Mouse (Mus musculus): ENCODE measurements around the gene Il9. TPM values are rescaled to one million over a fixed set of nuclear protein-coding genes. Genes with fewer than 3 reads are reported as not detected.

Gene Il9
- total RNA-seq, 1 experiment = not detected

DNA sequence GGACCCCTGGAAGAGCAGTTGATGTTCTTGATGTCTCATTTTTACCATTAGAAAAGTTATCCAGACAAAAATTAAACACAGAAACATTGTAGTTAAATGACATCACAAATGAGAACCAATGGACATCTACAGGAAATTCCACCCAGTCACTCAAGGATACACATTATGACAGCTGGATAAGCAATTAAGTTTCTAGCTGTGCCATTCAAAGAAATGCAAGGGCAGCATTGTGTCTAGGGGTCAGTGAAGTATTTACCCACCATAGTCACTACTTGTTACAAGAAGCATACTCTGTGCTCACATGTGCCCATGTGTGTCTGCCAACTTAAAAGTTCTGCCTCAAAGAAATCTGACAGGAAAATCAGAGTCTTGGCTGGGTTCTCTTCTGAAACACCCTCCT is 31.5 kb upstream of the Il9 start:
- no peak overlapping the region for H3K4me3 ChIP-seq (ENCODE audit: insufficient read depth in 1 of 2, low read depth in 1 of 2, low read length in 2 of 2, poor library complexity in 1 of 2, severe bottlenecking in 1 of 2)
- TF ChIP-seq ZNF384 (IDR thresholded peaks at IDR 0.05; ENCODE audit: low read depth, low read length) = no peak
- TF ChIP-seq MAFK (IDR thresholded peaks at IDR 0.05; ENCODE audit: insufficient read depth, low read depth, low read length) = no peak
- no peak for TF ChIP-seq CHD2 (IDR thresholded peaks at IDR 0.05; ENCODE audit: low read depth, low read length)
- TF ChIP-seq ZC3H11A (IDR thresholded peaks at IDR 0.05; ENCODE audit: borderline replicate concordance, low read depth, low read length) = no peak
- TF ChIP-seq HCFC1 (IDR thresholded peaks at IDR 0.05; ENCODE audit: borderline replicate concordance, insufficient read depth, low read length) = no peak
- in situ Hi-C loops (cut with MboI; ENCODE audit: low sequenced_read_pairs in 2 of 2, unreplicated experiment in 2 of 2) = no loop called here
- H3K4me1 ChIP-seq (ENCODE audit: control insufficient read depth in 2 of 2, insufficient read depth in 2 of 2, low read length in 2 of 2, poor library complexity in 1 of 2) = no peaks in the 10 kb centered on the region
- H3K27ac ChIP-seq (ENCODE audit: insufficient read depth, low read depth, low read length, poor library complexity, severe bottlenecking) = no peak overlapping the region
- no peak for DNase-seq (ENCODE audit: low read depth, low spot score)
- H3K9me3 ChIP-seq (ENCODE audit: control insufficient read depth, insufficient read depth, low read depth, low read length) = no peaks in the 10 kb centered on the region
- no peaks in the 10 kb centered on the region for H3K36me3 ChIP-seq (ENCODE audit: control insufficient read depth, insufficient read depth, low read length, poor library complexity, severe bottlenecking)
- no peak overlapping the region for H3K9ac ChIP-seq (ENCODE audit: insufficient read depth, low read depth, low read length, poor library complexity, severe bottlenecking)

DNA sequence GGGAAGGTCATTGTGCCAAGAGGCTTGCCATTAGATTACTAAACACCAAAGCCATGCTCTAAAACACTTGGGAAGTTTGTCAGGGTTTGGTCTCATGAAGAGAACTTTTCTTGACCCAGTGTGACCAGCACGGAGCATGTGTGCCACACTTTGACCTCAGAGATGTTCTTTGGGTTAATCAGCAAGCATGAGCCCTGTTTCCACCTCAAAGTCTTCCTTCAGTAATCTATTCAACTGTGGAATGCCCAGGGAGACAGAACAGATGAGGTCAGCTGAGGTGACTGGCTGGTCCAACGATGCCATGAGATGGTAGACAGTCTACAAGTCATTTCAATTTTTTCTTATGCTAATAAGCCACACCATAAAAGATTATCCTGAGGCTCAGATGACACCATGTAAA is 27.8 kb upstream of the Il9 start:
- Histone ChIP-seq H3K27ac (ENCODE audit: insufficient read depth, low read depth, low read length, poor library complexity, severe bottlenecking) (no peak overlapping the region), H3K9ac (ENCODE audit: insufficient read depth, low read depth, low read length, poor library complexity, severe bottlenecking) (no peak overlapping the region), H3K9me3 (ENCODE audit: control insufficient read depth, insufficient read depth, low read depth, low read length) (no peaks in the 10 kb centered on the region), H3K4me1 (ENCODE audit: control insufficient read depth in 2 of 2, insufficient read depth in 2 of 2, low read length in 2 of 2, poor library complexity in 1 of 2) (no peaks in the 10 kb centered on the region), H3K36me3 (ENCODE audit: control insufficient read depth, insufficient read depth, low read length, poor library complexity, severe bottlenecking) (no peaks in the 10 kb centered on the region), H3K4me3 (ENCODE audit: insufficient read depth in 1 of 2, low read depth in 1 of 2, low read length in 2 of 2, poor library complexity in 1 of 2, severe bottlenecking in 1 of 2) (no peak overlapping the region)
- no peak for DNase-seq (ENCODE audit: low read depth, low spot score)
- no peak for TF ChIP-seq HCFC1 (IDR thresholded peaks at IDR 0.05; ENCODE audit: borderline replicate concordance, insufficient read depth, low read length)
- TF ChIP-seq ZNF384 (IDR thresholded peaks at IDR 0.05; ENCODE audit: low read depth, low read length) = no peak
- no peak for TF ChIP-seq ZC3H11A (IDR thresholded peaks at IDR 0.05; ENCODE audit: borderline replicate concordance, low read depth, low read length)
- in situ Hi-C loops (cut with MboI; ENCODE audit: low sequenced_read_pairs in 2 of 2, unreplicated experiment in 2 of 2) = no loop called here

DNA sequence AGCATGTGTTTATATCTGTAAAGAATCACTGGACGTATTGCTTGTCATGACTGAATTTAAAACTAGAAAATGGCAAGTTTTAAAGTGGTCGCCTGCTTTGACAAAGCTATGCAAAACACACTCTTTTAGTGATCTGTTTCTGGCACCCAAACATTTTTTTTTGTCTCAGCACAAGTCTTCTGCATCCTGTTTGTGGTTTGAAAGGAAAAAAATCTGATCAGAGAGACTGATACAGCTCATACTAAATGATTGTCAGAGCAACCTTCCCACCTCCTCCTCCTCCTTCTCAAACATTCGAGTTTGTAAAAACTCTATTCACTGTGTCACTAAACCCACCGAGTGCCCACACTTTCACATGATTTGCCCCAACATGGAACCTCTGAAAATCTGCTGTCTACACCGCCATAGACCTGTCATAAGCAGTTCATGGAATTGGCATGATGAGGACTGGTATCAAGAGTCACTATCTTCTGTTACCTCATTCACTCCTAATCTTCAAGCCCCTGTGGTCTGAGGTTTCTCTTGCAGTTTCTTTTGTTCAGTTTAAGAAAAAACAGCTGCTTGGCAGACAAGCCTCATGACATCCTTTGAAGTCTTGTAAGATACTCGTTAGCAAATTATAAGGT is 24.9 kb upstream of the Il9 start:
- in situ Hi-C loops (cut with MboI; ENCODE audit: low sequenced_read_pairs in 2 of 2, unreplicated experiment in 2 of 2) = no loop called here
- DNase-seq (ENCODE audit: low read depth, low spot score) = no peak
- Histone ChIP-seq H3K9me3 (ENCODE audit: control insufficient read depth, insufficient read depth, low read depth, low read length) (no peaks in the 10 kb centered on the region), H3K9ac (ENCODE audit: insufficient read depth, low read depth, low read length, poor library complexity, severe bottlenecking) (no peak overlapping the region), H3K4me1 (ENCODE audit: control insufficient read depth in 2 of 2, insufficient read depth in 2 of 2, low read length in 2 of 2, poor library complexity in 1 of 2) (no peaks in the 10 kb centered on the region), H3K27ac (ENCODE audit: insufficient read depth, low read depth, low read length, poor library complexity, severe bottlenecking) (no peak overlapping the region), H3K36me3 (ENCODE audit: control insufficient read depth, insufficient read depth, low read length, poor library complexity, severe bottlenecking) (no peaks in the 10 kb centered on the region), H3K4me3 (ENCODE audit: insufficient read depth in 1 of 2, low read depth in 1 of 2, low read length in 2 of 2, poor library complexity in 1 of 2, severe bottlenecking in 1 of 2) (no peak overlapping the region)
- TF ChIP-seq CHD2 (IDR thresholded peaks at IDR 0.05; ENCODE audit: low read depth, low read length) = no peak
- TF ChIP-seq ZNF384 (IDR thresholded peaks at IDR 0.05; ENCODE audit: low read depth, low read length) = no peak
- TF ChIP-seq MAFK (IDR thresholded peaks at IDR 0.05; ENCODE audit: insufficient read depth, low read depth, low read length) = no peak
- no peak for TF ChIP-seq ZC3H11A (IDR thresholded peaks at IDR 0.05; ENCODE audit: borderline replicate concordance, low read depth, low read length)
- TF ChIP-seq HCFC1 (IDR thresholded peaks at IDR 0.05; ENCODE audit: borderline replicate concordance, insufficient read depth, low read length) = no peak

DNA sequence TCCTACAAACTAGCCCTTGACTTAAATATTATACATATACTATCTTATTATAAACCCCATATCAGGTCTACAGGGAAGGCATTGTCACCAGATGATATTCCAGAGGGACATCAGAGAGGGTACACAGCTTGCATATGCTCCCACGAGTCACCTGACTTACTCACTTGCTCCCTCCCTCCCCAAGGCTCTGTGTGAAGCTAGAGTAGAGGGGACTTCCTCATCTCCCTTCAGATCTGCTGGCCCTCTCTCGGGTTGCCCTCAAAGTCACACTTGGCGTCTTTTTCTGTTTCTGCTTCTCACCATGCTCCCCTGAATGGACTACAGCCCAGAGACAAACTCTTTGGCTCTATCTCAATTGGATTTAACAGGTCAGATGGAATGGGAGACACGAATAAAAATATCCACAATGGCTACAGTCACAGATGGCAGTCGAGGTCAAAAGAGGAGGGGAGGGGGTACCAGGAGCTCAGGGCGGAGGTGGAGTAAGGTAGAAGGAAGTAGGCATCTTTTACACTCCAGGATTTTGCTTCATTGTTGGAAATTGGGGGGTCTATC is 19.9 kb upstream of the Il9 start:
- Histone ChIP-seq H3K27ac (ENCODE audit: insufficient read depth, low read depth, low read length, poor library complexity, severe bottlenecking) (no peak overlapping the region), H3K9ac (ENCODE audit: insufficient read depth, low read depth, low read length, poor library complexity, severe bottlenecking) (no peak overlapping the region), H3K4me1 (ENCODE audit: control insufficient read depth in 2 of 2, insufficient read depth in 2 of 2, low read length in 2 of 2, poor library complexity in 1 of 2) (no peaks in the 10 kb centered on the region), H3K9me3 (ENCODE audit: control insufficient read depth, insufficient read depth, low read depth, low read length) (no peaks in the 10 kb centered on the region), H3K36me3 (ENCODE audit: control insufficient read depth, insufficient read depth, low read length, poor library complexity, severe bottlenecking) (no peaks in the 10 kb centered on the region), H3K4me3 (ENCODE audit: insufficient read depth in 1 of 2, low read depth in 1 of 2, low read length in 2 of 2, poor library complexity in 1 of 2, severe bottlenecking in 1 of 2) (no peak overlapping the region)
- TF ChIP-seq CHD2 (IDR thresholded peaks at IDR 0.05; ENCODE audit: low read depth, low read length) = no peak
- DNase-seq (ENCODE audit: low read depth, low spot score) = no peak
- in situ Hi-C loops (cut with MboI; ENCODE audit: low sequenced_read_pairs in 2 of 2, unreplicated experiment in 2 of 2) = no loop called here

DNA sequence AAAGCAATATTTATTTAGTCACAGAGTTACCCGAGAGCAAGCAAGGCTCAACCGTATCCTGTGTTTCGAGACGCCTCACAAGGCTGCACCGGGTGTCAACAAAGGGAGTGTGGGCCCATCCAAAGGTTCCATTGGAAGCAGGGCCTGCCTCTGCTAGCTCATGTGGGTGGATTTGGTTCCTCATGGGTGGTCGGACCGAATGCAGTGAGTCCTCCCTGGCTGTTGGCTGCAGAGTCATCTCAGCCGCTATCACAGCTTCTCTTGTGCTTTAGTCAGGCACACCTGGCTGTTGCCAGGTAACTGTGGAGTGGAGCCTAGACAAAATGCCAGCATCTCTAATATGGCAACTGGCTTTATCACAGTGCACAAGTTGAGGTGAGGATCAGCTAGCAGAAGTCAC is 18.6 kb upstream of the Il9 start:
- in situ Hi-C loops (cut with MboI; ENCODE audit: low sequenced_read_pairs in 2 of 2, unreplicated experiment in 2 of 2) = no loop called here
- no peak overlapping the region for H3K27ac ChIP-seq (ENCODE audit: insufficient read depth, low read depth, low read length, poor library complexity, severe bottlenecking)
- H3K4me3 ChIP-seq (ENCODE audit: insufficient read depth in 1 of 2, low read depth in 1 of 2, low read length in 2 of 2, poor library complexity in 1 of 2, severe bottlenecking in 1 of 2) = no peak overlapping the region
- TF ChIP-seq HCFC1 (IDR thresholded peaks at IDR 0.05; ENCODE audit: borderline replicate concordance, insufficient read depth, low read length) (no peak), MAFK (IDR thresholded peaks at IDR 0.05; ENCODE audit: insufficient read depth, low read depth, low read length) (no peak), CHD2 (IDR thresholded peaks at IDR 0.05; ENCODE audit: low read depth, low read length) (no peak), ZNF384 (IDR thresholded peaks at IDR 0.05; ENCODE audit: low read depth, low read length) (no peak), ZC3H11A (IDR thresholded peaks at IDR 0.05; ENCODE audit: borderline replicate concordance, low read depth, low read length) (no peak)
- no peak overlapping the region for H3K9ac ChIP-seq (ENCODE audit: insufficient read depth, low read depth, low read length, poor library complexity, severe bottlenecking)
- no peaks in the 10 kb centered on the region for H3K36me3 ChIP-seq (ENCODE audit: control insufficient read depth, insufficient read depth, low read length, poor library complexity, severe bottlenecking)
- DNase-seq (ENCODE audit: low read depth, low spot score) = no peak
- H3K9me3 ChIP-seq (ENCODE audit: control insufficient read depth, insufficient read depth, low read depth, low read length) = no peaks in the 10 kb centered on the region
- H3K4me1 ChIP-seq (ENCODE audit: control insufficient read depth in 2 of 2, insufficient read depth in 2 of 2, low read length in 2 of 2, poor library complexity in 1 of 2) = no peaks in the 10 kb centered on the region

Measured in ES-E14 (cell line).